In genomic region chr13:9227078-9227477, GRCm38 (mm10) we compare ENCODE assay signal across 16 mouse cellular contexts.
"Had no signal": no experiment of that assay in that cellular context is flagged by ENCODE, and none has a peak within 500 bp of the region (broad histone marks: within the 10 kb centered on the region; RNA-seq: fewer than 3 reads in every experiment).

No protein-coding gene starts in this region.

- ATAC-seq: intestine, embryonic 15.5 days had no signal

- H3K27me3 ChIP-seq: intestine, embryonic 15.5 days; limb, embryonic 15.5 days; liver, embryonic 12.5 days; midbrain, embryonic 12.5 days; neural tube, embryonic 13.5 days had no signal

- DNase-seq: kidney, adult 18-20 months; kidney, postnatal 10 days; kidney, postnatal 4 days; lung, embryonic 14.5 days; lung, postnatal 10 days; lung, postnatal 4 days; retina, postnatal 1 day; right cerebral cortex, postnatal 14 days; spleen, adult 18-20 months; thymus, adult 2 months; thymus, postnatal 36 days had no signal

- H3K9me3 ChIP-seq: intestine, embryonic 15.5 days; limb, embryonic 15.5 days; liver, embryonic 12.5 days; midbrain, embryonic 12.5 days; neural tube, embryonic 13.5 days had no signal

- H3K4me1 ChIP-seq: intestine, embryonic 15.5 days; limb, embryonic 15.5 days; liver, embryonic 12.5 days; midbrain, embryonic 12.5 days; neural tube, embryonic 13.5 days had no signal

- H3K4me3 ChIP-seq: intestine, embryonic 15.5 days; limb, embryonic 15.5 days; liver, embryonic 12.5 days; midbrain, embryonic 12.5 days; neural tube, embryonic 13.5 days had no signal

- H3K36me3 ChIP-seq: intestine, embryonic 15.5 days; limb, embryonic 15.5 days; liver, embryonic 12.5 days; midbrain, embryonic 12.5 days; neural tube, embryonic 13.5 days had no signal
